Mouse (Mus musculus) E14TG2a.4 (cell line): ENCODE measurements around the gene Bmp8a.

Source experiments
- CTCF ChIP-seq: conservative IDR thresholded peaks from 2 replicates; pipeline ENCODE4 v1.5.1; 2014; ENCODE audit warnings: low read length
- NANOG ChIP-seq: IDR thresholded peaks from 2 replicates; pipeline ENCODE4 v1.6.1; 2014; ENCODE audit warnings: borderline replicate concordance, low read length, mixed read lengths
- POU5F1 ChIP-seq: IDR thresholded peaks from 2 replicates; pipeline ENCODE4 v1.6.1; 2014; ENCODE audit warnings: low read length, borderline replicate concordance

DNA sequence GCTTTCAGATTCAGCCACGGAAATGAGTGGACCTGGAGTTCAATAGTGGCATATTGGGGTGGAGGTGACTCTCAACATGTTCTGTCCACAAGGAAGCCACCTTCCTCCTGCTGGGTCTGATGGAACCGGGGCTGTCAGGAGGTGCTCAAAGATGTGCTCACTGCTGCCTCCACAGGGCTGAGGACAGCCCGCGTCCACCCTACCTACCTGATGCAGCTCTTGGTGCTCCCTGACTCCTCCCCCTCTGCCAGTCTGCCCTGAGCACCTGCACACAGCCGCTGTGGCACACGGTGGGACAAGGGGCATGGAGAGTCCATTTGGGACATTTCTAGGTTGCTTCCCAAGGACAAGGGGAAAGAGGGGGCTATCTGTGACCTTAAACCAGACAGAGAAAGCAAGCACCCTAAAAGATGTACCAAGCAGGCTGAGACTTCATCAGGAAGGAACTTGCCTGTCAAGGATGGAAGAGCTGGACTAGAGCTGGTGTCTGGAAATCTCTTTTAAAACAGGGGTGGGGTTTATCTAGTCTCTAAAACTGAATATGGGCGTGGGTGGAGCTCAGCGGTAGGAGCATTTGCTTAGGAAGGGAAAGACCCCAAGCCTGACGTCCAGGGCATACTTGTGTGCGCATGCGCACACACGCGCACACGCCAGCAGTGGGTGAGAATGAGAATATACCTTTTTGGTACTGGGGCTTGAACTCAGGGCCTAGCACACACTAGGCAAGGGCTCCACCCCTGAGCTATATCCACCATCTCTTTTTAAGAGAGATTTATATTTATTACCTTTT lies 7.1 kb downstream of the Bmp8a start:
- TF ChIP-seq CTCF = 0 out of 2 replicates have a peak, but pooled peaks have one; percentile 9
- TF ChIP-seq NANOG = no peak
- TF ChIP-seq POU5F1 = no peak
